Mouse (Mus musculus): ENCODE data around the gene Cant1. TPM values are rescaled to one million over a fixed set of nuclear protein-coding genes. Genes with fewer than 3 reads are reported as not detected.
A peak's percentile ranks its signal among the peaks of the same experiment; 100 is the strongest.
"Not testable (repeated sequence)": the region's sequence is repeated elsewhere in the genome, so short reads cannot be mapped to it uniquely, and the experiment has no call there.

The Cant1 gene
- total RNA-seq, 2 experiments from 2014 or later = 37.4 to 40.7 TPM

DNA sequence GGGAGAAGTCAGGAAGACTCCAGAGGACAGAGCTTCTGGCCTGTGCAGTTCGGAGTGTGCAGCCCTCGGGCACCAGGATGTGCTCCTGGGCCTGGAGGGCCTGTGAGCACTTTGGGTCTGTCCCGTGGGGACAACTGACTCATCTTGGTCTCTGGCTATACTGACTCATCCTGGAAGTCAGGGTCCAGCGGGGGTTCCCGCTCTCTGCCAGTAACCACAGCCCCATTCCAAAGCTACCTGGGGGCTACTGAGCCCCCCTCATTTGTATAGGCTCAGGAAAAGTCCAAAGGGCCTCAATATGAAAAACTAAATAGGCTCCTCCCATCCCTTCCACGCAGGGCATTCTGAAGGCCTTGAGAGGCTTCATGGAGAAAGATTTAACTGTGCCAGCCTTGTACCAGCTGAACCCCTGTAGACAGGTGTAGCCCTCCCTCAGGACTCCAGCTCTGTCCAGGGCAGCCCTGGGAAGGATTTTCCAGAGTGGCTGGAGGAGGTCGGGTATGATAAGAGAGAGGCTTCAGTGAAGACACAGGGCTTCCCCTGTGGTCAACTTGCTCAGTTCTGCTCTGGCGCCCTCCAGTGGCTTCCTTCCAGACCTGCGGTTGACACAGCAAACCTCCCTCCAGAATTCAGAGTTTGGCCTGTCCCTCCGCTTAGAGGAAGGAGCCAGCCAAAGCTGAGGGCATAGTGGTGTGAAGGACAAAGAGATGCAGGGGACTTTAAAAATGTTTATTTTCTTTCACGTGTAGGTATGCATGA, 39.5 kb downstream of the Cant1 start:
- peak; percentile 77 to 83 for DNase-seq (ENCODE audit: low spot score in 2 of 2)
- intact Hi-C loops (cut with DNase I) = loop anchor here (1.0 to 10.0 kb wide), 2 partner anchors 62 to 295 kb away; no protein-coding TSS in a partner anchor

DNA sequence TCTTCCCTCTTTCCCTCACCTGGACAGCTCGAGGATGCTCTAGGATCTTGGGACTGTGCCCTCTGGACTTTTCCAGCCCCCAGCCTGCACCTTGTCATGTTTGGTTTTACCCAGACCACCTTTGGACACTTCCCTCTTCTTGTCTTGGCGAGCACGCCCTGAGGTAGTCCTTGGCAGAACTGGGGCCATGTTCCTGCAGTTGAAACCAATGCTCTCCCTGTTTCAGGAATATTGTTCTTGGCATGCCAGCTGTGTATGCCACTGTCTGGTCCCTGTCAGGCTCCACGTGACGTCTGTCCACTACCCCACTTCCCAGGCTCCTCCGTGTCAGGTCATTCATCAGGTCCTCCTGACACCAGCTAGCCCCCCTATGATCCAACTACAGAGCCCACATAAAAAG, 40.2 kb downstream of the Cant1 start:
- DNase-seq (ENCODE audit: low spot score in 2 of 2) = no peak
- intact Hi-C loops (cut with DNase I) = loop anchor here (1.0 to 10.0 kb wide), 2 partner anchors 61 to 294 kb away; no protein-coding TSS in a partner anchor

DNA sequence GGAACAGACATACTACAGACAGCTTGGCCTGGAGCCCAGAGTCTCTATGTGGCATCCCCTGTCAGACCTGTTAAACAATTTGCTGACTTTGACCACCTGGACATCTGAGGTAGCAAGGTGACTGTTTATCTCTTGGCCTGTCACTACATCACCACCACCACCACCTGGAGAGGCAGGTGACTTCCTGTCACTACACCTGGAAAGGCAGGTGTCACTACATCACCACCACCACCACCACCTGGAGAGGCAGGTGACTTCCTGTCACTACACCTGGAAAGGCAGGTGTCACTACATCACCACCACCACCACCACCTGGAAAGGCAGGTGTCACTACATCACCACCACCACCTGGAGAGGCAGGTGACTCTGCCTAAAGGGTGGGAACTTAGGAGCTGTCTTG, 42.6 kb downstream of the Cant1 start:
- not testable (repeated sequence) for DNase-seq (ENCODE audit: low spot score in 2 of 2)
- intact Hi-C loops (cut with DNase I) = loop anchor here (10.0 kb wide), 1 partner anchor 292 kb away; no protein-coding TSS in a partner anchor

DNA sequence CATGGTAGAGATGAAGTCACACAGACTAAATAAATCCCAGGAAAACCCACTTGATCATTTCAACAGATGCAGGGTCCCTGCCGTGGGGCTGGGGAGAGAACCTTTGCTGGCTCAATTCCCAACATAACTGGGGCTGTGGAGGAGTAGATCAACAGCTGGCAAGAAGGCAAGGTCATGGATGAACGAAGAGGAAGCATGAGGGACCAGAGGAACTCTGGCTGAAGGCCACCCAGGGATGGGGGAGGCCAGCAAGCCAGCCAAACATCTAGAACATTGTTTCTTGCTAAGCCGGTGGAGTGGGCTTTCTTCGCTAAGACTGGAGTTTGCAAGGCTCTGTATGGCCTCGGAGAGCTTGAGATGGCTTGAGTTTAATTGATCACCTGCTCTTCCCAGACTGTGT, 43.0 kb downstream of the Cant1 start:
- no peak for DNase-seq (ENCODE audit: low spot score in 2 of 2)
- intact Hi-C loops (cut with DNase I) = loop anchor here (10.0 kb wide), 1 partner anchor 291 kb away; no protein-coding TSS in a partner anchor

DNA sequence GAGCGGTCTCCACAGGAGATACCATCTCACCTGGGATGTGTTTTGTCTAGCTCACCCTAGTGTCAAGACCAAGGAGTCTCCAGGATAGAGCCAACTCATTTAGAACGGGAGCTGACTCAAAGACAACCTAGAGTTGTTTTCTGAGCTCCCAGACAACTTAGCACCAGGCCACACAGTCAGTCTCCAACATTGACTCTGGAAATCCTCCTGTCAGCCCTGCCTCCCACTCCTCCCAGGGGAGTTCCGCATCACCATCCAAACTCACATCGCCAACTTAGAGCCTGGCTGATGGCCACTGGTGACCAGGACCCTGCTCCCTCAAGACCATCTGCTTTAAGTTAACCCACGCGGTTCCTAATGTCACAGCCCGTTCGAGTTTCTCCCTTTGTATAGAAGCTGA, 43.4 kb downstream of the Cant1 start:
- intact Hi-C loops (cut with DNase I) = loop anchor here (10.0 kb wide), 1 partner anchor 291 kb away; no protein-coding TSS in a partner anchor
- DNase-seq (ENCODE audit: low spot score in 2 of 2) = no peak

DNA sequence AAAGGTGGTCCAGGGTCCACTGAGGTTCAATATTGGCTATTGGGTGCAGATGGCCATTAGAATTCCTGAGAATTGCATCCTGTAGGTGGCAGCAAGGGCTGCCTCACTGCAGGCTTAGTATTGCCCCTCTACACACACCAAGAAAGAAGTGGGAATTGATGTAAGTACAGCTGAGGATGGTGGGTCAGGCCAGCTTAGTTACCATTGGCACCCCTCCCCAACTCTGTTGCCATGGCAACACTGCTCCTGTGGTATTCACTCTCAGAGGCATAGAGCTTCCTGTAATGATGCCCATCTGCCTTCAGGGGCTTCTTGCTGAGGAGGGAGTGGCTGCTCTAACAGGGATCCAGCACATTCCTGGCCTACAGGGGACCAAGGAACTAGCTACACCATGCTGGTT, 43.9 kb downstream of the Cant1 start:
- no peak for DNase-seq (ENCODE audit: low spot score in 2 of 2)
- intact Hi-C loops (cut with DNase I) = loop anchor here (10.0 kb wide), 1 partner anchor 290 kb away; no protein-coding TSS in a partner anchor

DNA sequence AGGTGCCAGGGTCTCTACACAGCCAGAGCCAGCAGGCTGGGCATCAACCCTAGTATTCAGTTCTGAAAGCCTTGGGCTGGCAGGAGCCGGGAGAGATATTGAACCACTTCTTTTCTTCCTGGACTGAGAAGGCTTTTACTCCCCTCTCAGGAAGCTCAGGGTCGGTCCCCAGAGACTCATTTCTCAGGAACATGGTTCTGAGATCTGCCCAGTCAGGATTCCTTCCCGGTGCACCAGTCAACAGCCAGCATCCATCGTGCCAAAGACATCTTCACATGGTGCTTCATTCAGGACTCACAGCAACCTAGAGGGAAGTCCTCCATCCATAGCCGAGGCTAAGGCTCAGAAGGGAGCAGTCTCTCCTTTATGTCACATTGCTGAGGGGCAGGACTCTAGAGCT, 44.4 kb downstream of the Cant1 start:
- DNase-seq (ENCODE audit: low spot score in 2 of 2) = no peak
- intact Hi-C loops (cut with DNase I) = loop anchor here (10.0 kb wide), 1 partner anchor 290 kb away; no protein-coding TSS in a partner anchor

DNA sequence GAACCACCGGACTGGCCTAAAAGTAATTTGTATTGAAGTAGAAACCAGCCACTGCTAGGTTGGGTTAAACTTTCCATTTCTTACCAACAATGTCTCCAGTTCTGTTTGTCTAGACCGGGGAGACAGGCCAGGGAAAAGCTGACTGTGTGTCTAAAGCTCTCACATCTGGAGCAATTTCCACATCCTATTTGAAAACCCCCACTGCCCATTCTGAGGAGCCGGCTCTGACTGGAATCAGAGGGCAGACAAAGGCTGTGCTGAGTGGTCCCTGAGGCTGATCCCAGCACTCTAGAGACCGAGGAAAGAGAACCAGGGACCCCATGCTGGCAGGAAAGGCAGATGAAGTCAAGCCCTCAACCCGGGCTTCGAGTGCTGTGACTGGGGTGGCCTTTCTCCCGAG, 46.2 kb downstream of the Cant1 start:
- DNase-seq (ENCODE audit: low spot score in 2 of 2) = no peak
- intact Hi-C loops (cut with DNase I) = loop anchor here (10.0 kb wide), 1 partner anchor 288 kb away; no protein-coding TSS in a partner anchor

DNA sequence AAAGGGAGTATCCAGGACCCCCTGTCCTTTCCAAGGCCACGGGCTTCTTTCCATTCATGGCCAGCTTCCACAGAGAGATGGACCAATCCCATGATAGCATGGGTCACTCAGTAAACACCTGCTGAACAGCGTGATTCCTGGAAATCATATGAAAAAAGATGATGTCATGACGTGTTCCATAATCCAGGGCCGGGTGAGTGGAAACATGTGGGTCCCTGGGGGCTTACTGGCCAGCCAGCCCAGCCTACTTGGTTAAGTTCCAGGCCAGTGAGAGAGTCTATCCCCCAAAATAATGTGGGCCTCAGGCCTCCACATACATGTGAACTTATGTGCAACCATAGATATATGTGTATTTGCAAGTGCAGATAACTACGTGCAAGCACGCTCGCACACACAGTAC, 47.0 kb downstream of the Cant1 start:
- intact Hi-C loops (cut with DNase I) = loop anchor here (10.0 kb wide), 1 partner anchor 287 kb away; no protein-coding TSS in a partner anchor
- no peak for DNase-seq (ENCODE audit: low spot score in 2 of 2)

DNA sequence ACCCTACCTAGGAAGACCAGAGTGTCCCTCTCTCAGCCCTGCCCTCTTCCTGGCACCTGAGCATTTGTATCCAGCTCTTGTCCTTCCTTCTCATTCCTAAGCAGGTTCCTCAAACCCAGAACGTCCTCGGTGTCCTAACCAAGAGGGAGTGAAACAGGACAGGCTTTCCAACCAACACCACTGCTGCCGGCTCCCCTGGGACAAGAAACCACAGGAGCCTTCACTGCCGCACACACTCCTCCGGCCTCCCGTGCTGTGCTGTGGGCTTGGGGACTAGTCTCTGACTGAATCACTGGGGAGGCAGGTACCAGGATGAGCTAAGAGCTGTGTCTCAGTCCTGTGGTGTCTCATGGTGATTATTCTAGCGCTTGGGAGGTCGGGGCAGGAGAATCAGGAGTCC, 49.2 kb downstream of the Cant1 start:
- DNase-seq (ENCODE audit: low spot score in 2 of 2) = no peak
- intact Hi-C loops (cut with DNase I) = loop anchor here (10.0 kb wide), 1 partner anchor 285 kb away; no protein-coding TSS in a partner anchor

DNA sequence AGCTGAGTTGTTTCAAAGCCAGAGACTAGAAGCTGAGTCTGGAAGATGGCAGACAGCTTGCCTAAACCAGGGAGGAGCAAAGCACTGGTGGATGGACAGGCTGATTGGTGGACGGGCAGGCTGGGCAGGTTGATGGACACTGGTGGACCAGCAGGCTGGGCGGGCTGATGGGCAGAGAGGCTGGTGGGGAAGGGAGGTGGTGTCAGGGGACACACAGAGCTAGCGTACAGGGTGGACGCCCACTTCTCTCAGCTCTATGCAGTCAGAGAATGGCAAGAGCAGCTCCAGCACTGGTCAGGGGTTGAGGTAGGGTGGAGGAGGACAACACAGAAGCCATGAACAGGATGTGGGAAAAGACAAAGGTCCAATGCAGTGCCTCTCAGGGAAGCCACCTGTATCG, 49.6 kb downstream of the Cant1 start:
- intact Hi-C loops (cut with DNase I) = no loop called here
- no peak for DNase-seq (ENCODE audit: low spot score in 2 of 2)

DNA sequence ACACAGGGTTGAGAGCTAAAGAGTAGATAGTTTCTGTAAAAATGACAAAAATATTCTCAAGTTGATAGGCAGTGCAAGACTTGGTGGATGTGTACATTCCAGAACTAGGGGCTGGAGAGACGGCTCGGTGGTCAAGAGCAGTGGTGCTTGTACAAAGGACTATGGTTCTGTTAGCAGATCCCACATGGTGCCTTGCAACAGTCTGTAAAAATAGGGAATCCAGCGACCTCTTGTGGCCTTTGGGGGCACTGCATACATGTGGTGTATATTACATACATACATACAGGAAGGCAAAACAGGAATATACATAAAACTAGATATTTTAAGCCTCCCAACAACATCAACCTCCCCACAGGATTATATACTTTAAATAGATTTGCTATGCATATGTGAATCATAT, 50.6 kb downstream of the Cant1 start:
- intact Hi-C loops (cut with DNase I) = no loop called here
- no peak for DNase-seq (ENCODE audit: low spot score in 2 of 2)

DNA sequence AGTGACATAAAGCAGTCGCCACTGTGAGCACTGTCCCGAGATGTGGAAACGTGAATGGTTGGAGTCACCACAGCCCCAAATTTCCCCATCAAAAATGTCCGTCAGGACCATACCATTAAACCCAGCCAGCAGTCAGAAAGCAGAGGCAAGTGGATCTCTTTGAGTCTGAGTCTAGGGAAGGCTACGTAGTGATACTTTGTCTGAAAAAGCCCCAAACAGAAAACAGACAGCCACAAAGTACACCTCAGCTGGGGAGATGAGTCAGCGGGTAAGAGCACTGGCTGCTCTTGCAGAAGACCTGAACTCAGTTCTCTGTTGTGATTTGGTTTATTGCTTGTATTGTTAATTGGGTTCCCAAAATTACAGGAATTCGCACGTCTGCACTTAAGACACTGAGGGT, 52.3 kb downstream of the Cant1 start:
- intact Hi-C loops (cut with DNase I) = no loop called here
- DNase-seq (ENCODE audit: low spot score in 2 of 2) = no peak

DNA sequence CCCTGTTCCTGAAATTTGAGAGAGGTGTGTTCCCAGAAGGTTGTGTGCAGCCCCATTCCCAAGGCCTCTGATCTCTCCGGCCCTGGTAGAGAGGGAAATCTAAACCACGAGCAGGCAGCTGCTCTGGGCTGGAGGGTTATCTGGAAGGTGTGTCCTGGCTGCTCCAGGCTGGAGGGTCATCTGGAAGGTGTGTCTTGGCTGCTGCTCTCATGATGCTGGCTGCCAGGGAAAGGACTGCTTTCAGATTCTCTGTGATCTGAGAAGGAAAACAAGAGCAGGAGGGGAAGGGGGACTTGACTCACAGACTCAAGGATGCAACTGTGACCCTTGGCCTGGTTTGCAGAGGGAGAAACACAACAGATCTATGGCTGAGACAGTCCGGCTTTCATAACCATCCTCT, 52.8 kb downstream of the Cant1 start:
- DNase-seq (ENCODE audit: low spot score in 2 of 2) = no peak
- intact Hi-C loops (cut with DNase I) = no loop called here

DNA sequence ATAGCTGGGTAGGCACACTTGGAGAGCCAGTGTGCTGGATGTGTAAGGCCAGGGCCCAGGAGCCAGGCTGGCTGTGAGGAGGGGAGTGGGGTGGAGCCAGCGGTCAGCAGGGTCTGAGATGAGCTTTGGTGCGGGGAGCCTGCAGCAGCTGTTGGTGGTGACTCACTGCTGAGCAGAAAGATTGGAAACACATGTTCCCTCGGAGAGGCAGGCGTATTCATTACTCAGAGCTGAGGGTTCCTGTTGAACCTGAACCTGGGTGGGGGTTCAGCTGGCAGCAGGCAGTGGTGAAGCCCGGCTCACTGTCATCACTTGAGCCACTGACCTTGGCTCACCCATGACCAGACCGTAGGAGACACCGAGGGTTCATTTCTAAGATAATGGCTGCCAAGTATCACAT, 53.7 kb downstream of the Cant1 start:
- intact Hi-C loops (cut with DNase I) = no loop called here
- peak in 1 of 2 experiments; percentile 63 for DNase-seq (ENCODE audit: low spot score in 2 of 2)

DNA sequence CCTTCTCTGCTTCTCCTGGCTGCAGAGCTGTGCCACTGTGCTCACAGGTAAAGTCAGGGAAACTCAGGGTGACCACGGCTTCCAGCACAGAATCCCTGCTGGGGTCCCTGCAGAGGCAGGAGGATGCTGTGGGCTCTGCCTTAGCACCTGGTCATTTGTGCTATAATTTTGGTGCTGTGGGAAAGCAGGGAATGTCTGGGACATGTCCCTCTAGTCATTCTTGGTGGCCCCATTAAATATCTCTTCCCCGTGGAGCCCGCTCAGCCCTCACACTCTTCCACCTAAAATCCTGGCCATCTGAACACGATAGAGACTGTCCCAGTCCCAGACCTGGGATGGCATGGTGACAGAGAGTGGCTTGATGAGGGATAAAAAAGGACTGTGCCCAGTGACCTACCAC, 54.9 kb downstream of the Cant1 start:
- intact Hi-C loops (cut with DNase I) = no loop called here
- no peak for DNase-seq (ENCODE audit: low spot score in 2 of 2)

DNA sequence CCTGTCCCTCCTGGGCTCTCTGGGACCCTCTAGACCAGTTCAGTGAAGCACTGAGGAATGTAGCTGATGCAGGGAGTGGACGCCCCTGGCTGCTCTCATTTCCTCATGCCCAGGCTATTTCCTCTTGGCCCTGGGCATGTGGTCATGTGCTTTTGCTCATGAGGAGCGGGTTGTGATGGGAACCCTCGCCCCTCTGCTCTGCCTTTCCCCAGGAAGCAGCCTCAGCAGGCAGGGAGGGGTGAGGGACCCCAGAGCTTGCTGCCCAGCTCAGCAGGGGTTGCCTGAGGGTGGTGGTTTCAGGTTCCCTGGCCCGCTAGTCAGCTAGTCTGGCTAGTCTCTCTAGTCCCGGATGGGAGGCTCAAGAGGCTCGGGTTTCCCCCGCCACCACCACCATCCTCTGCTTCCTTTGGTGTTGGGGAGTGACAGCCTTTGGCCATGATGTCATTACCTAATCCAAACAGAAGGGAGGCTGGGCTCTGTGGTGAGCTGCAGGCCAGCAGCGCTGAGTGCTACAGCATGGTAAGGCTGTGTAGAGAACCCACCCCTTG, 55.8 kb downstream of the Cant1 start:
- DNase-seq (ENCODE audit: low spot score in 2 of 2) = no peak
- intact Hi-C loops (cut with DNase I) = no loop called here

DNA sequence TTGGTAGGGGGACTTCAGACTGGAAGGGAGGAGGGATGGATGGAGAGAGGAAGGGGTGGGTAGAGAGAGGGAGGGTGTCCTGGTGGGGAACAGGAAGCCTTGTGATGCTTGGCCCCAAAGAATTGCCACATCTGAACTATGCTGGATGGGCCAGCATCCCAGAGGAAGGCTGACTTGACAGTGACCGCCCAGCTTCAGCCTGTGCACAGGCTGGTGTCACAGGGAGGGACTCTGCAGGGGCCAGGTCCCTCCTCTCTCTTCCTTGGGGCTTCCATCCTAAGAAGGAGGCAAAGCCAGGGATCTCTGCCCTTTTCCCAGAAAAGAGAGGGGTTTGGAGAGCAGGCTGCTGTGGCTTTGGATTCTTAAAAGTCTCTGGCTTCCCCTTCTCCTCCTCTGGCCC, 56.4 kb downstream of the Cant1 start:
- DNase-seq (ENCODE audit: low spot score in 2 of 2) = no peak
- intact Hi-C loops (cut with DNase I) = no loop called here

DNA sequence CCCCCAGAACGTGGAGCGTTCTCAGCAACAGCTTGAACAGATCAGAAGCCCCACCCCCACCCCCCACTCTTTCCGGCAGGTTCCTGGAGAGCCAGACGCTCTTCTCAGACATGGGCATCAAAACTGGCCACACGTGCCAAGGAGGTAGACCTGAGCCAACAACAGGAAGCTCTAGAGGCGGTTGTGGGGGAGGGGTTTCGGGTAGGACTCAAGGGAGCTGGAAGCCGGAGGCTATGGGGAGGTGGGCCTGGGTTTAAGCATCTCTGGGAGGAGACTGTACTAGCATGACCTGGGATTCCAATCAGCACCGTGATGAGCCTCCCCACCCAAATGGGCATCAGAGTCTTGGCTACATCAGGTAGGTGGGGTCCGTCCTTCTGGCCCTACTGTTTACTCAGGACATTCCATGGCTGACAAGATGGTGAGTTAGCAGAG, 58.0 kb downstream of the Cant1 start:
- intact Hi-C loops (cut with DNase I) = no loop called here
- DNase-seq (ENCODE audit: low spot score in 2 of 2) = no peak

DNA sequence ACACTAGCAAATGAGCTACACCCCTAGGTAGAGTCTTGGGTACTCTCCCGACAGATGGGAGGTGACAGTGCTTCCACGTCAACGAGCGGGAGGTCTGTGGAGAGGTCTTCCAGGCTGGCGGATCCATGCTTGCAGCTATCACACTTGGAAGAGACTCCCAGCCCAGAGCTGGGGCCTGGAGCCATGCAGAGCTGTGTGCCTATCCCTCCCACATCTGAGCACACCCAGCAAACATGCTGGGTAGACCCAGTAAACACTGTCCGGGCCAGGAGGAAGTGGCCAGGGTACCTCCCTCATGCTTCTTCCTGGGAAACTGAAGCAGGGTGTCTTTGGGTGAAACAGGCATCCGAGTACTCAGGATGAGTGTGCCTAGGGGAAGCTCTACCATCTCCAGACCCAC, 58.4 kb downstream of the Cant1 start:
- DNase-seq (ENCODE audit: low spot score in 2 of 2) = no peak
- intact Hi-C loops (cut with DNase I) = no loop called here

Data from left cerebral cortex, postnatal 25 days (tissue).